Mouse (Mus musculus) intestine, postnatal 0 days (tissue): ENCODE measurements at regions not wholly inside any gene's neighbourhood (a gene's known extent, or its start where the extent isn't known, plus 50 kb on each side); places are given as distances from the start of the nearest gene placed in this dataset.

Experiments used
- ATAC-seq: fragments of 200-750 bp; cut with Nextera tagmentation; 2 replicates; pipeline ENCODE4 v1.8.0; 2017; ENCODE audit warnings: mild to moderate bottlenecking, moderate TSS enrichment, moderate library complexity
- H3K27ac ChIP-seq: fragments of 300-500 bp; sonication (generic); 2 replicates; pipeline ENCODE4 v1.5.1; 2014; ENCODE audit warnings: mild to moderate bottlenecking, low read depth, low read length, moderate library complexity
- H3K27me3 ChIP-seq: fragments of 300-500 bp; sonication (generic); replicated peaks from 2 replicates; pipeline ENCODE4 v1.6.1; 2014; ENCODE audit warnings: low read length, mixed read lengths; ENCODE audit not compliant: control insufficient read depth, insufficient read depth
- H3K36me3 ChIP-seq: fragments of 300-500 bp; sonication (generic); 2 replicates; pipeline ENCODE4 v1.6.1; 2014; ENCODE audit warnings: mild to moderate bottlenecking, moderate library complexity; ENCODE audit not compliant: control insufficient read depth, insufficient read depth
- H3K4me1 ChIP-seq: fragments of 300-500 bp; sonication (generic); replicated peaks from 2 replicates; pipeline ENCODE4 v1.6.1; 2014; ENCODE audit warnings: antibody characterized with exemption, low read length, mixed read lengths; ENCODE audit not compliant: control insufficient read depth, insufficient read depth
- H3K4me2 ChIP-seq: fragments of 300-500 bp; sonication (generic); replicated peaks from 2 replicates; pipeline ENCODE4 v1.6.1; 2014; ENCODE audit warnings: low read depth, mild to moderate bottlenecking, moderate library complexity
- H3K4me3 ChIP-seq: fragments of 300-500 bp; sonication (generic); 2 replicates; pipeline ENCODE4 v1.5.1; 2014; ENCODE audit warnings: low read depth, low read length
- H3K9ac ChIP-seq: fragments of 300-500 bp; sonication (generic); 2 replicates; pipeline ENCODE4 v1.6.1; 2014; ENCODE audit warnings: mild to moderate bottlenecking, low read depth, low read length
- H3K9me3 ChIP-seq: fragments of 300-500 bp; sonication (generic); 2 replicates; pipeline ENCODE4 v1.6.1; 2016; ENCODE audit warnings: mixed run types; ENCODE audit not compliant: control insufficient read depth
- CTCF ChIP-seq: sonication (generic); IDR thresholded peaks from 2 replicates; pipeline ENCODE4 v1.5.1; 2016; ENCODE audit warnings: low read depth, mild to moderate bottlenecking, control low read depth, antibody characterized with exemption, moderate library complexity
- WGBS: fragments of 180-500 bp; shearing (Covaris S2); extraction: QIAGEN DNeasy Blood & Tissue Kit; methylation state at CpG from one replicate; pipeline ENCODE4 v1.1.7; 2014; 5-methylcytosine and 5-hydroxymethylcytosine counted together

DNA sequence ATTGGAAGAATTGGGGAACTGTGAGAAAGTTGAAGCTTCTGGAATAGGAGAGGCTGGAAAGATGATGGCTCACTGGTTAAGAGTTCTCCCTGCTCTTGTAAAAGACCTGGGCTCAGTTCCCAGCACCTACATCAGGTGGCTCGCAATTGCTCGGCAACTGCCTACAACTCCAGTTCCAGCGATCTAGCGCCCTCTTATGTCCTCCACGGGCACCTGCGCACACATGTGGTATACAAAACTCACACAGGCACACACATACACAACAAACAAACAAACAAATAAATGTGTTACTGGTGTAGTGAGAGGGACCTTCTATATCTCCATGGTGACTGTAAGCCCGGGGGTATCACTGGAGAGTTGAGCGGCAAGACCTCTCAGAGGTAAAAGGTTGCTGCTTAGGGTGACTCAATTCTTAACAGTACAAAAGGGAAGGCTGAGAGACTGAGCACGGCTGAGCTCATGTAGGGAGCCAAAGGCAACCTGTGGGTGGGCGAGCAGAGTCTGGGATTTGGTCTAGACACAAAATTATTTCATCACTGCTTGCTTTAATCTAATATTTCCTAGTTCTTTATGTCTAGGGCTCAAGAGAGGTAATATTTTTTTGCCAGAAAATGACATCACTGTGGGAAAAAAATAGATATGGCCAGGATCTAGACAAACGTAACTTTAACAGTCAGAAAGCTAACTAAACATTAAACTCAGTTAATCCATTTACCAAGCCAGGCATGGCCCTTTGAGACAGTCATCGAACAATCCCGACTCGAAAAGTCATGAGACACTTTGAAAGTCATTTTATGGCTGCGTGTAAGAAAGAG is 104.2 kb upstream of the Syt6 start:
- H3K27ac ChIP-seq: no peak overlapping the region
- no peaks in the 10 kb centered on the region for H3K4me1 ChIP-seq
- H3K36me3 ChIP-seq: no peaks in the 10 kb centered on the region
- no peak overlapping the region for H3K4me3 ChIP-seq
- no peak overlapping the region for H3K4me2 ChIP-seq
- no peaks in the 10 kb centered on the region for H3K27me3 ChIP-seq
- TF ChIP-seq CTCF: no peak
- H3K9me3 ChIP-seq: no peaks in the 10 kb centered on the region
- WGBS: 85% methylated on average over 15 of the region's 15 CpGs
- ATAC-seq: no peak
- H3K9ac ChIP-seq: no peak overlapping the region

DNA sequence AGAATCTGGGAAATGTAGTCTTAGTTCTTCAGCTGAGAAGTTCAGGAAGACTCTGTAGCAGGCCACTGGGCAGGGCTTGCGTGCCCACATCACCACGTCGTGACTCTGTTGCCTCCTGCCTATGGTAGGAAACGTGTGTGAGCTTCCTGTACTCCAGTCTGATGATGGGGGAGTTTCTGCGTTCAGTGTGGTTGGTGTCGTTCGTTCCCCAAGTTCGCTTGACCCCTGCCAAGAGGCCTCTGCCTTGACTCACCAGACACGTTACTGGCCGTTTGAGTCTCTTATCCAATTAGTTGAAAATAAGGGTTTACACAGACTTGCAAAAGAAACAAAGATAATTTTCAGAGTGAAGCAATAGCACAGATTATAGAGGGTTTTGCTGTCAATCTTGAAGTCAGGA is 102.4 kb upstream of the Syt6 start:
- Histone ChIP-seq H3K9me3 (no peaks in the 10 kb centered on the region), H3K36me3 (no peaks in the 10 kb centered on the region), H3K4me1 (no peaks in the 10 kb centered on the region), H3K4me3 (no peak overlapping the region), H3K9ac (no peak overlapping the region), H3K27me3 (no peaks in the 10 kb centered on the region), H3K4me2 (no peak overlapping the region), H3K27ac (no peak overlapping the region)
- 66% methylated on average over 10 of the region's 10 CpGs for WGBS
- no peak for ATAC-seq
- no peak for TF ChIP-seq CTCF

DNA sequence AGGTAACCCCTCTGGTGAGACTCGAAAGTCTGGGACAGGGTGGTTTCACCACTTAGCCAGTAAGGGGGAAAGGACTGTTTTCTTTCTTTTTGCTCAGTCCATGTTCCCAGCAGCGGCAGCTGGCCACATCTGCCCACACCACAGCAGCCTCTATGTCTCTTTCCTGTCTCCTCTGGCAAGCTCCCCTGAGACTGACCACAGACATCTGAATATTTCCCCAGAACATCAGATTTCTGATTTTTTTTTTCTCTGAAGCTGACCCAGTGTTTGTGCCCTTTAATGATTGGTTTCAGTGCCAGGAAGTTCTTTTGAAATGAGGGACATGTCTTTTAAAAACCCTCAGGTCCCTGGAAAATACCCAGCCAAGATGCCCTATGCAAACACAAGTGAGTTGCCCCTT is 101.7 kb upstream of the Syt6 start:
- no peaks in the 10 kb centered on the region for H3K27me3 ChIP-seq
- no peak overlapping the region for H3K4me3 ChIP-seq
- no peaks in the 10 kb centered on the region for H3K36me3 ChIP-seq
- no peak for TF ChIP-seq CTCF
- no peak overlapping the region for H3K27ac ChIP-seq
- 52% methylated on average over 2 of the region's 2 CpGs for WGBS
- ATAC-seq: no peak
- H3K4me1 ChIP-seq: no peaks in the 10 kb centered on the region
- no peak overlapping the region for H3K4me2 ChIP-seq
- H3K9ac ChIP-seq: no peak overlapping the region
- no peaks in the 10 kb centered on the region for H3K9me3 ChIP-seq

DNA sequence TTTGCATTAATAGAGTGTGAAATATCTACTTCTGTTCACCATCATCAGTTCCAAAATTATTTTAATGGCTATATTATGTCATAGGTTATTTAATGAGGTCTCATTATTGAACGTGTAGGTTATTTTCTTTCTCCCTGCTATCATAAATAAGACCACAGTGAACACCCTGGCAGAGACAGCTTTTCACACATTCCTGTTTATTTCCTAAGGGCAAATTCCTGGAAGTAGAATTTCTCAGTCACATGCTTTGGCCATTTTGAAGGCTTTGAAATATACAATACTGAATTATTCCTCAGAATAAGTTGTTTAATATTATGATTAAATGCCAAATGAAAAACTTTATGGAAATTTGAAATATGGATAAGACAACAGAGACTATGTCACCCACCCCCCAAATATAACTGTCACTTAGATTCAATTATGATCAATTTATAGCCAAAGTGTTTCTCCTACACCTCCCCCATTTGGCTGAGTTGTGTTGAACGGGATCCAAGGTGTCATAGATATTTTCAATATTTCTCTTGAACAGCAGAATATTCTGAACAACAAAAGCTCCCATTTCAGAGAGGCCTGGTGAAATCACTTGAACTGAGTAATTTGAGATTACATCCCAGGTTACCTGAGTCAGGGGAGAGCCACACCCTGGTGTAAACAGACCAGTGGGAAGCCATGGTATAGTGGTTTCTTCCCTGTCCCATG is 95.0 kb upstream of the Syt6 start:
- TF ChIP-seq CTCF: no peak
- no peaks in the 10 kb centered on the region for H3K4me1 ChIP-seq
- no peak overlapping the region for H3K4me2 ChIP-seq
- H3K9me3 ChIP-seq: no peaks in the 10 kb centered on the region
- no peak for ATAC-seq
- no peaks in the 10 kb centered on the region for H3K27me3 ChIP-seq
- no peak overlapping the region for H3K27ac ChIP-seq
- no peak overlapping the region for H3K4me3 ChIP-seq
- no peak overlapping the region for H3K9ac ChIP-seq
- WGBS: 68% methylated on average over 2 of the region's 2 CpGs
- no peaks in the 10 kb centered on the region for H3K36me3 ChIP-seq

DNA sequence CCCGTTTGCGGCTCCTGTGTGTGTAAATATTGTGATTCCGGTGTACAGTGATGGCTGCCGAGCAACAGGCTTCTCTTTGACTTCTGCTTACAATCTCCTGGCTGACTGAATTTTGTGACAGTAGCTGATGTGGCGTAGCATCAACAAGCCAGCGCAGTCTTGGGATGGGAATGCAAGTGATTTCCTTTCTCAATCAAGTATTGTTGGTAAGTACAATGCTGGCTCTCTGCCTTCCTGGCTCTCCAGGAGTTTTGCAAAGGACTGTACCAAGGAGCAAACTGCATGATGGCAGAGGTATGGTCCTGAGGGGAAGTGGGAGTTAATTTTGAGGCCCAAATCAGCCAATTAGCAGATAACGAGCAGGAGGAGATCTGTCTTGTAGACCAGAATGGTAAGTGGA is 94.4 kb upstream of the Syt6 start:
- Histone ChIP-seq H3K27me3 (no peaks in the 10 kb centered on the region), H3K4me1 (no peaks in the 10 kb centered on the region), H3K9me3 (no peaks in the 10 kb centered on the region), H3K4me2 (no peak overlapping the region), H3K36me3 (no peaks in the 10 kb centered on the region), H3K27ac (no peak overlapping the region), H3K4me3 (no peak overlapping the region), H3K9ac (no peak overlapping the region)
- WGBS: 61% methylated on average over 7 of the region's 7 CpGs
- TF ChIP-seq CTCF: no peak
- ATAC-seq: no peak

DNA sequence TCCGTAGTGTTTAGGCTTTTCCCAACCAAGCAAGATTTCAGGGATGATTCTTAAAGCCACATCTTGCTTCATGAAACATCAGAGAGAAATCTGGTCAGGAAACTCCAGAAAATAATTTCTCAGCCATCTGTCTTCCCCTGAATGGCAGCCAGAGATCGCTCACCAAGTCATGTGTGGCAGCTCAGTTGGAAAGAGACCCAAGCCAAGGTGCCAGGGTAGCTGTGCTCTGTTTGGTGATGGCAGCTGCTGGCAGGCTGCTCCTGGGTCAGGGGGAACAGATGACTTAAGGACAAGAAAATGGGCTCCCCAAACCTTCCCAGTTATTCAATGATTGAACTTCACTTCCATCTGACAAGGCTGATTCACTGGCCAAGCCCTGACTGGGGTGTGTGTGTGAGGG is 91.7 kb upstream of the Syt6 start:
- H3K4me2 ChIP-seq: no peak overlapping the region
- H3K36me3 ChIP-seq: no peaks in the 10 kb centered on the region
- no peaks in the 10 kb centered on the region for H3K9me3 ChIP-seq
- no peaks in the 10 kb centered on the region for H3K4me1 ChIP-seq
- no peak for TF ChIP-seq CTCF
- 99% methylated on average over 2 of the region's 2 CpGs for WGBS
- no peak for ATAC-seq
- no peak overlapping the region for H3K4me3 ChIP-seq
- no peak overlapping the region for H3K9ac ChIP-seq
- H3K27me3 ChIP-seq: no peaks in the 10 kb centered on the region
- no peak overlapping the region for H3K27ac ChIP-seq
